Mouse (Mus musculus) bone marrow macrophage, adult 2 months (primary cell): Measurements from ENCODE around the gene Sun2.

Experiments used
- CTCF ChIP-seq: IDR thresholded peaks from 2 replicates; pipeline ENCODE4 v1.5.1; 2012; ENCODE audit warnings: low read depth, mild to moderate bottlenecking, low read length, moderate library complexity
- POLR2A ChIP-seq: IDR thresholded peaks from 2 replicates; pipeline ENCODE4 v1.6.1; 2012; ENCODE audit warnings: mild to moderate bottlenecking, low read depth, low read length, borderline replicate concordance

DNA sequence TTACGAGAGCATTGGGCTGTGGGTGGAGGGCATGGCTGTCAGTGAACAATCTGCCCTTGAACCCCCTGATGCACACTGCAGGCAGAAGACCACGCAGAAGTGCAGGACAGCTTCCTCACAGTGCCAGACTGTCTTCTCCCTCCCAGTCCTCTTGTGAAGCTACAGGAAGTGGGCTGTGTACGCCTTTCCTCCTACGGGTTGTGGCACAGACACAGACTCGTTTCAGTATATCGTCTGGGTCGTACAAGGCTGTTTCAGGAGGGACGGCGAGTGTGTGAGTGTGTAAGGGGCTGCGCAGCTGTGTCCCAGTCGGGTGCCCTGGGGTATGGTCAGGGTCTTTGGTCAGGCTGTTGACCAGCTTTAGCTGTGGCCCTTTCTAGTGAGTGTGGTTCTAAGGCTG is 48.6 kb downstream of the Sun2 start:
- TF ChIP-seq POLR2A (no peak), CTCF (no peak)
